Mouse (Mus musculus): ENCODE results near the gene Nrip1.

DNA sequence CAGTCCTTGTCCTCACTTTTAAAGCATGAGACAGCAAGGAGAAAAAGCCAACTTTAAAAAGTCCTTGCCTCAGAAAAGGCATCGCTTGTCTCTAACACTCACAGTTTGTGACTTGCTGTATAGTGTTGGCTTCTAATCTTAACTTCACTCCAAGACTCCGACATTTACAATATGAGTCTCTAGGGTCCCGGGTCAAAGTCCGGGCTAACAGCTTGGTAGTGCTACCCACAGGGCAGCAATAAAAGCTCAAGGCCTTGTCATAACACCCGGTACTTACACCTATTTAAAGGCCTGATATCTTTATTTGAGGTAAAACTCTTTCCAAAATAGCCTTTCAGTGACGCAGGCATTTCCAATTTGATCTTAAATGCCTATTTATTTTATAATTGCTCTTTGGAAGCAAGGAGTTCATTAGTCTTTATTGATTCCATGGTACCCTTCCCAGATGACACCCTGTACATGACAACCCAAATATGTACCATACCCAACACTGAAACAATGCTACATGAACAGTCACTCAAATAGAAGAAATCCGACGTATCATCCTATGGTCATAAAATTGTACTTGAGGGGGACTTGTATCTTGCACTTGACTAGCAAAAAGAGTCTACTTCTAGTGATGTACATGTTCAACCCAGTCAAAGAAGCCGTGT, 41.9 kb upstream of the Nrip1 start:
- TF ChIP-seq CTCF (IDR thresholded peaks at IDR 0.05) (no peak), POLR2A (IDR thresholded peaks at IDR 0.05; ENCODE audit: insufficient read depth, low read depth, low read length) (no peak)

Measured in heart, adult 2 months (tissue).